Mouse (Mus musculus): Measurements from ENCODE around the gene Npas1. TPM values are rescaled to one million over a fixed set of nuclear protein-coding genes. Genes with fewer than 3 reads are reported as not detected.

Gene Npas1
- polyA plus RNA-seq, 1 experiment from 2014 or later = 0.47 TPM

- ATAC-seq (ENCODE audit: insufficient number of reproducible peaks, low FRiP score, low TSS enrichment, low read depth) = no peak
- H3K9ac ChIP-seq = no peak overlapping the region
- WGBS = 85% methylated on average over 10 of the region's 10 CpGs
- no peak overlapping the region for H3K27ac ChIP-seq (replicated peaks)
- no peak overlapping the region for H3K4me3 ChIP-seq (replicated peaks)
- no peaks in the 10 kb centered on the region for H3K27me3 ChIP-seq
- H3K9me3 ChIP-seq (replicated peaks) = no peaks in the 10 kb centered on the region
- H3K4me1 ChIP-seq = 0 out of 2 replicates have a peak, but pooled peaks cover 8% of the 10 kb centered on the region
- H3K36me3 ChIP-seq = peaks cover 59% of the 10 kb centered on the region
- no peak overlapping the region for H3K4me2 ChIP-seq (replicated peaks)
These were observed 60.3 kb downstream of the Npas1 start for GRCm38 (mm10) chr7:16417141-16417771.

- H3K4me3 ChIP-seq (replicated peaks) = no peak overlapping the region
- H3K27me3 ChIP-seq = no peaks in the 10 kb centered on the region
- H3K27ac ChIP-seq (replicated peaks) = no peak overlapping the region
- ATAC-seq (ENCODE audit: insufficient number of reproducible peaks, low FRiP score, low TSS enrichment, low read depth) = no peak
- peaks cover 40% of the 10 kb centered on the region for H3K36me3 ChIP-seq
- 0 out of 2 replicates have a peak, but pooled peaks cover 9% of the 10 kb centered on the region for H3K4me1 ChIP-seq
- 82% methylated on average over 3 of the region's 3 CpGs for WGBS
- no peak overlapping the region for H3K4me2 ChIP-seq (replicated peaks)
- H3K9ac ChIP-seq = no peak overlapping the region
- no peaks in the 10 kb centered on the region for H3K9me3 ChIP-seq (replicated peaks)
These were observed 62.1 kb downstream of the Npas1 start for GRCm38 (mm10) chr7:16415426-16415825.

- peaks cover 22% of the 10 kb centered on the region for H3K36me3 ChIP-seq
These were observed 64.6 kb downstream of the Npas1 start for GRCm38 (mm10) chr7:16412930-16413329.

GRCm38 (mm10) chr7:16412220-16412896 lies 65.2 kb downstream of the Npas1 start:
- H3K9me3 ChIP-seq (replicated peaks) = no peaks in the 10 kb centered on the region
- 85% methylated on average over 8 of the region's 8 CpGs for WGBS
- ATAC-seq (ENCODE audit: insufficient number of reproducible peaks, low FRiP score, low TSS enrichment, low read depth) = no peak
- H3K4me3 ChIP-seq (replicated peaks) = no peak overlapping the region
- H3K27ac ChIP-seq (replicated peaks) = no peak overlapping the region
- no peak overlapping the region for H3K9ac ChIP-seq
- H3K27me3 ChIP-seq = no peaks in the 10 kb centered on the region
- 0 out of 2 replicates have a peak, but pooled peaks cover 9% of the 10 kb centered on the region for H3K4me1 ChIP-seq
- H3K36me3 ChIP-seq = peaks cover 17% of the 10 kb centered on the region
- no peak overlapping the region for H3K4me2 ChIP-seq (replicated peaks)

More at GRCm38 (mm10) chr7:16412930-16413329, 64.6 kb downstream of the Npas1 start:
- no peak overlapping the region for H3K4me2 ChIP-seq (replicated peaks)
- H3K4me1 ChIP-seq = 0 out of 2 replicates have a peak, but pooled peaks cover 9% of the 10 kb centered on the region
- no peak overlapping the region for H3K9ac ChIP-seq
- no peak overlapping the region for H3K27ac ChIP-seq (replicated peaks)
- ATAC-seq (ENCODE audit: insufficient number of reproducible peaks, low FRiP score, low TSS enrichment, low read depth) = no peak
- no peaks in the 10 kb centered on the region for H3K27me3 ChIP-seq
- no peaks in the 10 kb centered on the region for H3K9me3 ChIP-seq (replicated peaks)
- H3K4me3 ChIP-seq (replicated peaks) = no peak overlapping the region
- 67% methylated on average over 2 of the region's 2 CpGs for whole genome bisulfite sequencing

- 87% methylated on average over 5 of the region's 5 CpGs for WGBS
- no peak overlapping the region for H3K9ac ChIP-seq
- H3K4me2 ChIP-seq (replicated peaks) = no peak overlapping the region
- H3K4me1 ChIP-seq = peaks cover 14% of the 10 kb centered on the region
- H3K4me3 ChIP-seq (replicated peaks) = no peak overlapping the region
- H3K27ac ChIP-seq (replicated peaks) = no peak overlapping the region
- ATAC-seq (ENCODE audit: insufficient number of reproducible peaks, low FRiP score, low TSS enrichment, low read depth) = no peak
- peaks cover 6% of the 10 kb centered on the region; the same call in 1 of the 2 replicates for H3K36me3 ChIP-seq
- no peaks in the 10 kb centered on the region for H3K27me3 ChIP-seq
- no peaks in the 10 kb centered on the region for H3K9me3 ChIP-seq (replicated peaks)
These were observed 66.4 kb downstream of the Npas1 start for GRCm38 (mm10) chr7:16411100-16411499.

- H3K4me1 ChIP-seq = peaks cover 33% of the 10 kb centered on the region
- H3K4me2 ChIP-seq (replicated peaks) = no peak overlapping the region
- no peaks in the 10 kb centered on the region for H3K9me3 ChIP-seq (replicated peaks)
- no peak overlapping the region for H3K27ac ChIP-seq (replicated peaks)
- H3K27me3 ChIP-seq = no peaks in the 10 kb centered on the region
- no peak overlapping the region for H3K4me3 ChIP-seq (replicated peaks)
- WGBS = 85% methylated on average over 3 of the region's 3 CpGs
- no peak for ATAC-seq (ENCODE audit: insufficient number of reproducible peaks, low FRiP score, low TSS enrichment, low read depth)
- H3K9ac ChIP-seq = no peak overlapping the region
- peaks cover 6% of the 10 kb centered on the region; the same call in 1 of the 2 replicates for H3K36me3 ChIP-seq
These were observed 70.5 kb downstream of the Npas1 start for GRCm38 (mm10) chr7:16406978-16407377.

Other genes starting within 250 kb of the Npas1 start
- gene C5ar2, start 233.6 kb downstream of the Npas1 start, polyA plus RNA-seq (2015; fragmentation: Nextera tagmentation; extraction: Ambion mirVana) = 0.04 and 0.35 TPM in 2 replicates
- 4.4 and 4.5 TPM in 2 replicates for gene C5ar1, start 218.2 kb downstream of the Npas1 start, polyA plus RNA-seq (2015; fragmentation: Nextera tagmentation; extraction: Ambion mirVana)
- gene Inafm1, start 204.1 kb downstream of the Npas1 start, polyA plus RNA-seq (2015; fragmentation: Nextera tagmentation; extraction: Ambion mirVana) = 29.6 and 32.8 TPM in 2 replicates
- gene Ccdc9, start 190.9 kb downstream of the Npas1 start, polyA plus RNA-seq (2015; fragmentation: Nextera tagmentation; extraction: Ambion mirVana) = 27.0 and 31.1 TPM in 2 replicates
- gene Bbc3, start 169.3 kb downstream of the Npas1 start, polyA plus RNA-seq (2015; fragmentation: Nextera tagmentation; extraction: Ambion mirVana) = 5.1 and 7.5 TPM in 2 replicates
- 291 and 292 TPM in 2 replicates for gene Sae1, start 89.9 kb downstream of the Npas1 start, polyA plus RNA-seq (2015; fragmentation: Nextera tagmentation; extraction: Ambion mirVana)
- 16.9 and 17.0 TPM in 2 replicates for gene Zc3h4, start 76.8 kb downstream of the Npas1 start, polyA plus RNA-seq (2015; fragmentation: Nextera tagmentation; extraction: Ambion mirVana)
- 48.6 and 49.6 TPM in 2 replicates for gene Tmem160, start 24.9 kb downstream of the Npas1 start, polyA plus RNA-seq (2015; fragmentation: Nextera tagmentation; extraction: Ambion mirVana)
- gene Arhgap35, start 137.3 kb upstream of the Npas1 start, polyA plus RNA-seq (2015; fragmentation: Nextera tagmentation; extraction: Ambion mirVana) = 16.8 and 17.2 TPM in 2 replicates
- gene Ceacam15, start 198.0 kb upstream of the Npas1 start, polyA plus RNA-seq (2015; fragmentation: Nextera tagmentation; extraction: Ambion mirVana) = not detected in 2 replicates
- gene Ceacam9, start 244.2 kb upstream of the Npas1 start, polyA plus RNA-seq (2015; fragmentation: Nextera tagmentation; extraction: Ambion mirVana) = not detected in 2 replicates